In the genomic region with DNA sequence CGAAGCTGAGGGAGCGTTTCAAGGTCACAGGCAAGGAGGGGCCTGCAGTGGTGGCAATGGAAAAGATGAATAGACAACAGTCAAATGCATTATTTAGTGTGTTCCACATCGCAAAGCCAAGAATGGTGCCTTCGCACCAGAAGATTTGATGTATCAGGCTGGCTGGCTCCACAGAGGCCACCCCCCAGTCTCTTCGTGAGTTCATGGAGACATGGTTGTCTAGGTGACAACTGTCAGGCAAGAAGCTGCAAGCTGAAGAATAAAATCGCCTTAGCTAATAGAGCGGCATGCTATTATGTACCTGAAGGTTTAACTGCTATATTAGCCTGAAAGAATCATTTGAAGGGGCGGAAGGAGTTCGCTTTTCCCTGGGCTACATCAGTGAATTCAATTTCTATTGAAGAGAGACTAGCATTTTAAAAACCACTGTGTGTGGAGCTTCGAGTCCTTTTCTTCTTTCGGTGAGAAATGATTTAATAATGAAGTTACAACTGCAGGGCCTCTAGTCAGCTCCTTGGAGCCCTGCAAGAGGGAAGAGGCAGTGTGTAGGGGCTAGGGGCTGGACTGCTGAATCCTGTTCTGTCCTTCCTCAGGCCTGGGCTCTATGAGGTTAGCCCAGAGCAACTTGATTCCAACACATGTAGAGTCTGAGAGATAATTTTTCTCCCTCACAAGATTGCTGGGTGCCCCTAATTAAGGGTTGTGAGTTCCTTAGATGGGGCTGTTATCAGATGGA, we compare ENCODE assay signal across 24 mouse cellular contexts.
A peak's percentile ranks its signal among the peaks of the same experiment; 100 is the strongest.
DNase-seq lines count a peak whose midpoint lies in the region; ATAC-seq lines count a peak whose summit lies in the region.
"Had no signal": no experiment of that assay in that cellular context is flagged by ENCODE, and none has a peak within 500 bp of the region (broad histone marks: within the 10 kb centered on the region; RNA-seq: fewer than 3 reads in every experiment).

No protein-coding gene starts in this region.

- no peak for ATAC-seq in hindbrain, embryonic 11.5 days (ENCODE audit: low FRiP score)
- no peak for ATAC-seq in hindbrain, embryonic 13.5 days (ENCODE audit: low FRiP score)
- peak; percentile 42; the same call in 1 of the 2 replicates for ATAC-seq in midbrain, embryonic 11.5 days (ENCODE audit: low FRiP score)
- ATAC-seq in neural tube, embryonic 13.5 days (ENCODE audit: low read depth) = peak; percentile 50
- ATAC-seq: liver, embryonic 12.5 days had no signal

- no peak overlapping the region for H3K9ac ChIP-seq in hindbrain, embryonic 11.5 days (ENCODE audit: low read depth, low read length)
- H3K9ac ChIP-seq in hindbrain, embryonic 13.5 days = no peak overlapping the region
- no peak overlapping the region for H3K9ac ChIP-seq in midbrain, embryonic 11.5 days (ENCODE audit: low read length)
- H3K9ac ChIP-seq in neural tube, embryonic 13.5 days = no peak overlapping the region
- H3K9ac ChIP-seq: forebrain, embryonic 12.5 days; liver, embryonic 12.5 days had no signal

- no peak overlapping the region for H3K4me3 ChIP-seq in hindbrain, embryonic 11.5 days (ENCODE audit: low read depth, low read length)
- H3K4me3 ChIP-seq in hindbrain, embryonic 10.5 days = no peak overlapping the region
- H3K4me3 ChIP-seq in hindbrain, embryonic 13.5 days = no peak overlapping the region
- H3K4me3 ChIP-seq in midbrain, embryonic 11.5 days (ENCODE audit: low read depth, low read length) = no peak overlapping the region
- no peak overlapping the region for H3K4me3 ChIP-seq in neural tube, embryonic 13.5 days
- H3K4me3 ChIP-seq: embryonic facial prominence, embryonic 10.5 days; forebrain, embryonic 12.5 days; heart, embryonic 10.5 days; left cerebral cortex, adult 2 months; liver, embryonic 12.5 days had no signal

- no peaks in the 10 kb centered on the region for H3K4me1 ChIP-seq in hindbrain, embryonic 11.5 days (replicated peaks; ENCODE audit: control insufficient read depth, insufficient read depth, low read length)
- H3K4me1 ChIP-seq in hindbrain, embryonic 10.5 days (replicated peaks) = 0 out of 2 replicates have a peak, but pooled peaks cover 3% of the 10 kb centered on the region
- H3K4me1 ChIP-seq in hindbrain, embryonic 13.5 days (replicated peaks) = peaks cover 6% of the 10 kb centered on the region; the same call in 1 of the 2 replicates
- H3K4me1 ChIP-seq in midbrain, embryonic 11.5 days (ENCODE audit: control insufficient read depth, insufficient read depth, low read length) = no peaks in the 10 kb centered on the region
- H3K4me1 ChIP-seq in neural tube, embryonic 13.5 days (replicated peaks) = no peaks in the 10 kb centered on the region
- H3K4me1 ChIP-seq: embryonic facial prominence, embryonic 10.5 days; forebrain, embryonic 12.5 days; heart, embryonic 10.5 days; liver, embryonic 12.5 days had no signal

- peak; percentile 1 for DNase-seq in hindbrain, embryonic 11.5 days (ENCODE audit: low spot score)
- DNase-seq in hindbrain, embryonic 10.5 days (ENCODE audit: low spot score) = no peak
- DNase-seq in midbrain, embryonic 11.5 days (ENCODE audit: low spot score, missing footprints) = peak; percentile 78
- DNase-seq in ovary, postnatal 10 days (ENCODE audit: low spot score) = no peak
- no peak for DNase-seq in layer of hippocampus, adult 11-12 months (ENCODE audit: low spot score)
- no peak for DNase-seq in yolk sac, embryonic 10.5 days (ENCODE audit: low spot score)
- DNase-seq: adrenal gland, postnatal 14 days; cerebellum, adult 18-20 months; cerebellum, postnatal 36 days; heart, postnatal 10 days; kidney, adult 18-20 months; kidney, postnatal 10 days; layer of hippocampus, adult 9-11 months; lung, adult 2 months; lung, postnatal 36 days; right cerebral cortex, postnatal 25 days had no signal

- no peaks in the 10 kb centered on the region for H3K9me3 ChIP-seq in hindbrain, embryonic 11.5 days (ENCODE audit: control insufficient read depth, low read length)
- no peaks in the 10 kb centered on the region for H3K9me3 ChIP-seq in hindbrain, embryonic 10.5 days
- H3K9me3 ChIP-seq in hindbrain, embryonic 13.5 days = no peaks in the 10 kb centered on the region
- H3K9me3 ChIP-seq in midbrain, embryonic 11.5 days (ENCODE audit: control insufficient read depth, low read length) = no peaks in the 10 kb centered on the region
- no peaks in the 10 kb centered on the region for H3K9me3 ChIP-seq in neural tube, embryonic 13.5 days
- H3K9me3 ChIP-seq: embryonic facial prominence, embryonic 10.5 days; forebrain, embryonic 12.5 days; heart, embryonic 10.5 days; liver, embryonic 12.5 days had no signal

- no peak overlapping the region for H3K27ac ChIP-seq in hindbrain, embryonic 11.5 days (ENCODE audit: low read depth, low read length)
- H3K27ac ChIP-seq in hindbrain, embryonic 10.5 days = no peak overlapping the region
- peak overlapping the region; percentile 10; the same call in 1 of the 2 replicates for H3K27ac ChIP-seq in hindbrain, embryonic 13.5 days
- no peak overlapping the region for H3K27ac ChIP-seq in midbrain, embryonic 11.5 days (ENCODE audit: low read depth, low read length)
- no peak overlapping the region; the same call in 1 of the 2 replicates for H3K27ac ChIP-seq in neural tube, embryonic 13.5 days (replicated peaks)
- H3K27ac ChIP-seq: embryonic facial prominence, embryonic 10.5 days; forebrain, embryonic 12.5 days; heart, embryonic 10.5 days; left cerebral cortex, adult 2 months; liver, embryonic 12.5 days had no signal

- H3K4me2 ChIP-seq in hindbrain, embryonic 11.5 days (replicated peaks; ENCODE audit: low read depth, low read length) = no peak overlapping the region
- H3K4me2 ChIP-seq in hindbrain, embryonic 13.5 days = no peak overlapping the region
- no peak overlapping the region for H3K4me2 ChIP-seq in midbrain, embryonic 11.5 days
- H3K4me2 ChIP-seq in neural tube, embryonic 13.5 days = no peak overlapping the region
- H3K4me2 ChIP-seq: forebrain, embryonic 12.5 days; liver, embryonic 12.5 days had no signal

- no peaks in the 10 kb centered on the region for H3K36me3 ChIP-seq in hindbrain, embryonic 11.5 days (ENCODE audit: control insufficient read depth, insufficient read depth, low read length)
- no peaks in the 10 kb centered on the region for H3K36me3 ChIP-seq in hindbrain, embryonic 10.5 days
- no peaks in the 10 kb centered on the region for H3K36me3 ChIP-seq in hindbrain, embryonic 13.5 days
- no peaks in the 10 kb centered on the region for H3K36me3 ChIP-seq in midbrain, embryonic 11.5 days (ENCODE audit: control insufficient read depth, insufficient read depth, low read length)
- no peaks in the 10 kb centered on the region for H3K36me3 ChIP-seq in neural tube, embryonic 13.5 days
- H3K36me3 ChIP-seq: embryonic facial prominence, embryonic 10.5 days; forebrain, embryonic 12.5 days; heart, embryonic 10.5 days; liver, embryonic 12.5 days had no signal

- H3K27me3 ChIP-seq in hindbrain, embryonic 11.5 days (ENCODE audit: control insufficient read depth, insufficient read depth, low read length) = no peaks in the 10 kb centered on the region
- 0 out of 2 replicates have a peak, but pooled peaks cover 1% of the 10 kb centered on the region for H3K27me3 ChIP-seq in hindbrain, embryonic 10.5 days (ENCODE audit: insufficient read depth, poor library complexity, severe bottlenecking)
- H3K27me3 ChIP-seq in hindbrain, embryonic 13.5 days = no peaks in the 10 kb centered on the region
- H3K27me3 ChIP-seq in midbrain, embryonic 11.5 days (ENCODE audit: control insufficient read depth, insufficient read depth, low read length) = no peaks in the 10 kb centered on the region
- no peaks in the 10 kb centered on the region for H3K27me3 ChIP-seq in neural tube, embryonic 13.5 days
- H3K27me3 ChIP-seq: CH12.LX; forebrain, embryonic 12.5 days; liver, embryonic 12.5 days had no signal

- 64% methylated on average over 11 of the region's 11 CpGs for WGBS in hindbrain, embryonic 11.5 days
- 74% methylated on average over 11 of the region's 11 CpGs for WGBS in hindbrain, embryonic 10.5 days
- 43% methylated on average over 11 of the region's 11 CpGs for WGBS in hindbrain, embryonic 13.5 days
- WGBS in midbrain, embryonic 11.5 days = 51% methylated on average over 11 of the region's 11 CpGs
- WGBS in neural tube, embryonic 13.5 days = 46% methylated on average over 11 of the region's 11 CpGs

Comparison
In these comparisons a context has a peak if more than half of its experiments do, and no peak if none do; other contexts are left out.
1. DNase-seq: peak in hindbrain, embryonic 11.5 days (single experiment) and midbrain, embryonic 11.5 days (single experiment); none in hindbrain, embryonic 10.5 days (single experiment), ovary, postnatal 10 days (single experiment), layer of hippocampus, adult 11-12 months (single experiment) and yolk sac, embryonic 10.5 days (single experiment).
2. ATAC-seq: peak in midbrain, embryonic 11.5 days (single experiment) and neural tube, embryonic 13.5 days (single experiment); none in hindbrain, embryonic 11.5 days (single experiment) and hindbrain, embryonic 13.5 days (single experiment).